In the genomic region with DNA sequence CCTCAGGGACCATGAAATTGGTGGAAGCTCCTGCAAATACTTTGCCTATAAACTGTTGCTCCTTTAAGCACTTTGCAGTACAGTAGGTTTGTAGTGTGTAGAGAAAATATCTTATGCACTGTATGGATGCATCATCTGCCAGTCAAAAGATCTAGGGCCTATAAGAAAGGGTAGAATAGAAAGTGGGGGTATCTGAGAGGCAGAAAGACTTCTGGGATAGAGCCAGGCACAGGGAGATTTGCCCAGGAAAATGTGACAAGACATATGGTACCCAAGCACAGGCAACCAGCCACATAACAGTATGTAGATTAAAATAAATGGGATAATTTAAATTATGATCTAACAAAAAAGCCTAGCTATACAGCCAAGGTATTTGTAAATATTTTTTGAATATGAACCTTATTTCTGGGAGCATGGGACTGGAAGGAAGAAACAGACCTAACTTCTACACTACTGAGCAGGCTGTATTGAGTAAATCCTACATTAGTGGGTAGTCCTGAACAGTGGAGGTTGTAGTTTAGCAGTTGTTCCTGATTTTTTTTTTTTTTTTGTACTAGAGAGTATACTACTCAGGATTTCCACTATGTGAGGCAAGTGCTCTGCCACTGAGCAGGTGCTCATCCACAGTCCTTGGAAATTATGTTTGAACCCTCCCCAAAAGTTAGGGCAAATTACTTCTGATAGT, we compare ENCODE assay signal across 22 mouse cellular contexts.
A peak's percentile ranks its signal among the peaks of the same experiment; 100 is the strongest.
DNase-seq lines count a peak whose midpoint lies in the region; ATAC-seq and TF ChIP-seq lines count a peak whose summit lies in the region.
"Had no signal": no experiment of that assay in that cellular context is flagged by ENCODE, and none has a peak within 500 bp of the region (broad histone marks: within the 10 kb centered on the region; RNA-seq: fewer than 3 reads in every experiment).

No protein-coding gene starts in this region.

- H3K4me2 ChIP-seq in lung, postnatal 0 days (replicated peaks; ENCODE audit: low read depth, low read length), result no peak overlapping the region
- H3K4me2 ChIP-seq: embryonic facial prominence, embryonic 15.5 days; heart, embryonic 12.5 days; hindbrain, embryonic 13.5 days; intestine, embryonic 15.5 days; kidney, embryonic 15.5 days; limb, embryonic 15.5 days; liver, embryonic 15.5 days; stomach, embryonic 15.5 days had no signal

- ATAC-seq in frontal cortex, adult (ENCODE audit: low TSS enrichment), result peak; percentile 50; the same call in 1 of the 2 replicates
- no peak for ATAC-seq in lung, postnatal 0 days
- ATAC-seq: intestine, embryonic 15.5 days had no signal

- no peak for TF ChIP-seq CTCF in brain, embryonic 14.5 days (IDR thresholded peaks at IDR 0.05; ENCODE audit: borderline replicate concordance, extremely low read depth, insufficient read depth, insufficient read length)
- no peak for TF ChIP-seq CTCF in cerebellum, adult 2 months (IDR thresholded peaks at IDR 0.05; ENCODE audit: borderline replicate concordance, insufficient read depth, low read depth, low read length)
- no peak for TF ChIP-seq CTCF in lung, postnatal 0 days (IDR thresholded peaks at IDR 0.05)

- no peak for TF ChIP-seq POLR2A in brain, embryonic 14.5 days (IDR thresholded peaks at IDR 0.05; ENCODE audit: borderline replicate concordance, extremely low read depth, insufficient read depth, insufficient read length, poor library complexity, severe bottlenecking)
- TF ChIP-seq POLR2A in cerebellum, adult 2 months (IDR thresholded peaks at IDR 0.05; ENCODE audit: borderline replicate concordance, insufficient read depth, low read length), result no peak

- H3K4me3 ChIP-seq in cerebellum, adult 2 months (replicated peaks; ENCODE audit: insufficient read depth, low read depth, low read length), result no peak overlapping the region
- no peak overlapping the region for H3K4me3 ChIP-seq in lung, postnatal 0 days (ENCODE audit: low read depth, low read length)
- H3K4me3 ChIP-seq: embryonic facial prominence, embryonic 15.5 days; heart, embryonic 12.5 days; hindbrain, embryonic 13.5 days; intestine, embryonic 15.5 days; kidney, embryonic 15.5 days; limb, embryonic 15.5 days; liver, embryonic 15.5 days; myocyte; stomach, embryonic 15.5 days had no signal

- H3K9ac ChIP-seq in lung, postnatal 0 days (replicated peaks; ENCODE audit: low read depth), result no peak overlapping the region
- H3K9ac ChIP-seq: embryonic facial prominence, embryonic 15.5 days; heart, embryonic 12.5 days; hindbrain, embryonic 13.5 days; intestine, embryonic 15.5 days; kidney, embryonic 15.5 days; limb, embryonic 15.5 days; liver, embryonic 15.5 days; stomach, embryonic 15.5 days had no signal

- no peaks in the 10 kb centered on the region for H3K9me3 ChIP-seq in lung, postnatal 0 days (ENCODE audit: low read length)
- H3K9me3 ChIP-seq: embryonic facial prominence, embryonic 15.5 days; heart, embryonic 12.5 days; hindbrain, embryonic 13.5 days; intestine, embryonic 15.5 days; kidney, embryonic 15.5 days; limb, embryonic 15.5 days; liver, embryonic 15.5 days; stomach, embryonic 15.5 days had no signal

- DNase-seq in frontal cortex, postnatal 25 days (ENCODE audit: low spot score in 2 of 2), result no peak
- peak; percentile 86 for DNase-seq in brain, embryonic 14.5 days (ENCODE audit: low read depth)
- DNase-seq in cerebellum, adult 2 months, result peak; percentile 54 to 77
- DNase-seq in cerebellum, postnatal 36 days, result peak; percentile 51 to 54
- DNase-seq in embryo, embryonic 11 days, result no peak
- no peak for DNase-seq in lung, postnatal 0 days (ENCODE audit: low spot score)
- DNase-seq: adrenal gland, postnatal 36 days; B cell, adult 2 months; heart, postnatal 14 days; lung, postnatal 10 days; midbrain, embryonic 14.5 days; right cerebral cortex, postnatal 25 days had no signal

- peaks cover 4% of the 10 kb centered on the region; the same call in 1 of the 2 replicates for H3K4me1 ChIP-seq in cerebellum, adult 2 months (ENCODE audit: control insufficient read depth, insufficient read depth, low read length)
- H3K4me1 ChIP-seq in lung, postnatal 0 days (ENCODE audit: insufficient read depth, low read depth, low read length), result no peaks in the 10 kb centered on the region
- H3K4me1 ChIP-seq: embryonic facial prominence, embryonic 15.5 days; heart, embryonic 12.5 days; hindbrain, embryonic 13.5 days; intestine, embryonic 15.5 days; kidney, embryonic 15.5 days; limb, embryonic 15.5 days; liver, embryonic 15.5 days; stomach, embryonic 15.5 days had no signal

- no peak overlapping the region for H3K27ac ChIP-seq in cerebellum, adult 2 months (ENCODE audit: insufficient read depth, low read length)
- H3K27ac ChIP-seq in lung, postnatal 0 days (ENCODE audit: low read length), result no peak overlapping the region
- H3K27ac ChIP-seq: embryonic facial prominence, embryonic 15.5 days; hindbrain, embryonic 13.5 days; intestine, embryonic 15.5 days; kidney, embryonic 15.5 days; limb, embryonic 15.5 days; liver, embryonic 15.5 days; stomach, embryonic 15.5 days had no signal

- TF ChIP-seq EP300 in lung, postnatal 0 days (IDR thresholded peaks at IDR 0.05), result no peak

- no peaks in the 10 kb centered on the region for H3K36me3 ChIP-seq in lung, postnatal 0 days (ENCODE audit: insufficient read depth, low read length)
- H3K36me3 ChIP-seq: embryonic facial prominence, embryonic 15.5 days; heart, embryonic 12.5 days; hindbrain, embryonic 13.5 days; intestine, embryonic 15.5 days; kidney, embryonic 15.5 days; limb, embryonic 15.5 days; liver, embryonic 15.5 days; stomach, embryonic 15.5 days had no signal

- H3K27me3 ChIP-seq in cerebellum, adult 2 months (ENCODE audit: control insufficient read depth, insufficient read depth, low read length), result no peaks in the 10 kb centered on the region
- H3K27me3 ChIP-seq in lung, postnatal 0 days (replicated peaks; ENCODE audit: insufficient read depth, low read length), result no peaks in the 10 kb centered on the region
- H3K27me3 ChIP-seq: embryonic facial prominence, embryonic 15.5 days; heart, embryonic 12.5 days; hindbrain, embryonic 13.5 days; intestine, embryonic 15.5 days; kidney, embryonic 15.5 days; limb, embryonic 15.5 days; liver, embryonic 15.5 days; stomach, embryonic 15.5 days had no signal

Comparison
In these comparisons a context has a peak if more than half of its experiments do, and no peak if none do; other contexts are left out.
1. DNase-seq: peak in brain, embryonic 14.5 days (single experiment), cerebellum, adult 2 months (2 of 2) and cerebellum, postnatal 36 days (2 of 2); none in frontal cortex, postnatal 25 days (0 of 2), embryo, embryonic 11 days (single experiment) and lung, postnatal 0 days (single experiment).